Comparison of ENCODE assay signal across 31 mouse cellular contexts in the genomic region with DNA sequence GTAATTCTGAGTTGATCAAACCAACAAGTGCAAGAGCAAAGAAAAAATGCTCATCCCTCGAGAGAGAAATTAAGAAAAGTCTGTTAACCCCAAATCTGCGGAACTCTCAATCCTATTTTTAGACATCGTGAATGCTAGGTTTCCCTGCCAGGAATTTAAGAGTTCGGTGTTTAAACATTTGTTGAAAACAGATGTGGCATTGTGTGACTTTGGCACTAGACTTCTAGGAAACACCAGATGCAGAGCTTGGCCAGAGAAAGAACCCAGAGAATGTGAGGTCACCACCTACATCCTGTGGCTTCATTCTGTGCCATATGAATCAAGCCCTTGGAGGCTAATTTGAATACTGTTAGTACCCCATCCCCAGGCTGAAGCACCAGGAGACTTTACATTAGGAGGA.
DNase-seq lines count a peak whose midpoint lies in the region; ATAC-seq and TF ChIP-seq lines count a peak whose summit lies in the region.
"Had no signal": no experiment of that assay in that cellular context is flagged by ENCODE, and none has a peak within 500 bp of the region (broad histone marks: within the 10 kb centered on the region; RNA-seq: fewer than 3 reads in every experiment).

No protein-coding gene starts in this region.

- peak; percentile 20 for DNase-seq in embryo, embryonic 11 days
- no peak for DNase-seq in embryo, embryonic 10 days (ENCODE audit: low spot score)
- DNase-seq in layer of hippocampus, adult 2 months (ENCODE audit: low spot score in 2 of 2) = no peak
- DNase-seq in layer of hippocampus, adult 11-12 months (ENCODE audit: low spot score) = no peak
- peak; percentile 65 for DNase-seq in embryonic facial prominence, embryonic 14.5 days (ENCODE audit: low spot score)
- peak; percentile 19 for DNase-seq in mesoderm, embryonic 11.5 days (ENCODE audit: low read depth, low spot score)
- DNase-seq in adrenal gland, postnatal 36 days = no peak
- DNase-seq: adrenal gland, postnatal 14 days; cerebellum, adult 8-10 months; cerebellum, postnatal 36 days; heart, adult 2 months; heart, postnatal 4 days; kidney, adult 11 months; kidney, postnatal 36 days; layer of hippocampus, postnatal 36 days; liver, embryonic 13.5 days; lung, adult 18-20 months; lung, postnatal 4 days; thymus, adult 2 months; thymus, postnatal 36 days had no signal

- no peak overlapping the region for H3K4me2 ChIP-seq in embryonic facial prominence, embryonic 14.5 days (ENCODE audit: low read depth, low read length)
- H3K4me2 ChIP-seq: embryonic facial prominence, embryonic 12.5 days; heart, embryonic 12.5 days; hindbrain, embryonic 13.5 days; limb, embryonic 15.5 days; liver, embryonic 13.5 days; midbrain, embryonic 13.5 days; neural tube, embryonic 13.5 days had no signal

- no peak overlapping the region for H3K9ac ChIP-seq in embryonic facial prominence, embryonic 14.5 days (ENCODE audit: low read depth, low read length)
- H3K9ac ChIP-seq: embryonic facial prominence, embryonic 12.5 days; heart, embryonic 12.5 days; hindbrain, embryonic 13.5 days; limb, embryonic 15.5 days; liver, embryonic 13.5 days; midbrain, embryonic 13.5 days; neural tube, embryonic 13.5 days had no signal

- 0 out of 2 replicates have a peak overlapping the region, but pooled peaks have one; percentile 18 for H3K27ac ChIP-seq in layer of hippocampus, adult 2 months
- H3K27ac ChIP-seq in embryonic facial prominence, embryonic 14.5 days (replicated peaks; ENCODE audit: low read depth, low read length) = no peak overlapping the region
- H3K27ac ChIP-seq: embryonic facial prominence, embryonic 12.5 days; heart, adult 2 months; hindbrain, embryonic 13.5 days; limb, embryonic 15.5 days; liver, embryonic 13.5 days; midbrain, embryonic 13.5 days; neural tube, embryonic 13.5 days had no signal

- H3K36me3 ChIP-seq in embryonic facial prominence, embryonic 14.5 days (ENCODE audit: control insufficient read depth, insufficient read depth, low read length) = no peaks in the 10 kb centered on the region
- H3K36me3 ChIP-seq: embryonic facial prominence, embryonic 12.5 days; G1E; heart, embryonic 12.5 days; hindbrain, embryonic 13.5 days; limb, embryonic 15.5 days; liver, embryonic 13.5 days; midbrain, embryonic 13.5 days; neural tube, embryonic 13.5 days had no signal

- no peak overlapping the region for H3K4me3 ChIP-seq in layer of hippocampus, adult 2 months
- H3K4me3 ChIP-seq in embryonic facial prominence, embryonic 14.5 days (ENCODE audit: low read depth, low read length) = no peak overlapping the region
- H3K4me3 ChIP-seq: embryonic facial prominence, embryonic 12.5 days; heart, adult 2 months; heart, embryonic 12.5 days; hindbrain, embryonic 13.5 days; limb, embryonic 15.5 days; liver, embryonic 13.5 days; megakaryocyte, embryonic 14.5 days; midbrain, embryonic 13.5 days; neural tube, embryonic 13.5 days had no signal

- 24% methylated on average over 4 of the region's 4 CpGs for WGBS in embryonic facial prominence, embryonic 14.5 days

- no peaks in the 10 kb centered on the region for H3K27me3 ChIP-seq in embryonic facial prominence, embryonic 14.5 days (replicated peaks; ENCODE audit: control insufficient read depth, insufficient read depth, low read length)
- H3K27me3 ChIP-seq: embryonic facial prominence, embryonic 12.5 days; heart, embryonic 12.5 days; hindbrain, embryonic 13.5 days; limb, embryonic 15.5 days; liver, embryonic 13.5 days; megakaryocyte, embryonic 14.5 days; midbrain, embryonic 13.5 days; neural tube, embryonic 13.5 days; Patski had no signal

- TF ChIP-seq CTCF in layer of hippocampus, adult 2 months (conservative IDR thresholded peaks at IDR 0.05) = no peak

- no peaks in the 10 kb centered on the region for H3K9me3 ChIP-seq in embryonic facial prominence, embryonic 14.5 days (ENCODE audit: control insufficient read depth, low read length)
- H3K9me3 ChIP-seq: embryonic facial prominence, embryonic 12.5 days; heart, embryonic 12.5 days; hindbrain, embryonic 13.5 days; limb, embryonic 15.5 days; liver, embryonic 13.5 days; megakaryocyte, embryonic 14.5 days; midbrain, embryonic 13.5 days; neural tube, embryonic 13.5 days had no signal

- no peak for ATAC-seq in embryonic facial prominence, embryonic 14.5 days (ENCODE audit: low read depth)
- ATAC-seq: inflammation-experienced regulatory T-cells, adult 6 months; lung, postnatal 0 days; midbrain, embryonic 13.5 days; Patski had no signal

- peaks cover 3% of the 10 kb centered on the region; the same call in 1 of the 2 replicates for H3K4me1 ChIP-seq in embryonic facial prominence, embryonic 14.5 days (ENCODE audit: control insufficient read depth, insufficient read depth, low read length)
- H3K4me1 ChIP-seq: embryonic facial prominence, embryonic 12.5 days; heart, embryonic 12.5 days; hindbrain, embryonic 13.5 days; liver, embryonic 13.5 days; midbrain, embryonic 13.5 days had no signal

Comparison
In these comparisons a context has a peak if more than half of its experiments do, and no peak if none do; other contexts are left out.
1. DNase-seq: peak in embryo, embryonic 11 days (single experiment), embryonic facial prominence, embryonic 14.5 days (single experiment) and mesoderm, embryonic 11.5 days (single experiment); none in embryo, embryonic 10 days (single experiment), layer of hippocampus, adult 2 months (0 of 2), layer of hippocampus, adult 11-12 months (single experiment) and adrenal gland, postnatal 36 days (0 of 2).